Mouse (Mus musculus) midbrain, embryonic 13.5 days (tissue): ENCODE measurements around the gene Ctsc. TPM values are rescaled to one million over a fixed set of nuclear protein-coding genes. Genes with fewer than 3 reads are reported as not detected.

Source experiments
- ATAC-seq: fragments of 200-750 bp; cut with Nextera tagmentation; 2 replicates; pipeline ENCODE4 v1.8.0; 2017; ENCODE audit warnings: mild to moderate bottlenecking, moderate TSS enrichment, moderate library complexity
- H3K27ac ChIP-seq: fragments of 300-500 bp; sonication (generic); 2 replicates; pipeline ENCODE4 v1.5.1; 2015; ENCODE audit warnings: inconsistent platforms, mild to moderate bottlenecking, moderate library complexity
- H3K27me3 ChIP-seq: fragments of 300-500 bp; sonication (generic); 2 replicates; pipeline ENCODE4 v1.6.1; 2015; ENCODE audit warnings: mild to moderate bottlenecking, inconsistent platforms
- H3K36me3 ChIP-seq: fragments of 300-500 bp; sonication (generic); 2 replicates; pipeline ENCODE4 v1.6.1; 2015; ENCODE audit warnings: mild to moderate bottlenecking, inconsistent platforms
- H3K4me1 ChIP-seq: fragments of 300-500 bp; sonication (generic); replicated peaks from 2 replicates; pipeline ENCODE4 v1.6.1; 2015; ENCODE audit warnings: inconsistent platforms
- H3K4me2 ChIP-seq: fragments of 300-500 bp; sonication (generic); replicated peaks from 2 replicates; pipeline ENCODE4 v1.6.1; 2015; ENCODE audit warnings: moderate library complexity, mild to moderate bottlenecking, inconsistent platforms
- H3K4me3 ChIP-seq: fragments of 300-500 bp; sonication (generic); replicated peaks from 2 replicates; pipeline ENCODE4 v1.5.1; 2015; ENCODE audit warnings: mild to moderate bottlenecking, inconsistent platforms
- H3K9ac ChIP-seq: fragments of 300-500 bp; sonication (generic); replicated peaks from 2 replicates; pipeline ENCODE4 v1.6.1; 2015; ENCODE audit warnings: mild to moderate bottlenecking, inconsistent platforms
- H3K9me3 ChIP-seq: fragments of 300-500 bp; sonication (generic); 2 replicates; pipeline ENCODE4 v1.6.1; 2016; ENCODE audit warnings: mild to moderate bottlenecking, inconsistent platforms
- WGBS: fragments of 180-500 bp; shearing (Covaris S2); methylation state at CpG from one replicate; pipeline ENCODE4 v1.1.7; 2015; 5-methylcytosine and 5-hydroxymethylcytosine counted together
- polyA plus RNA-seq: library from polyadenylated mRNA; unstranded; fragments of >200 nt; fragmentation: Nextera tagmentation; extraction: Ambion mirVana; gene quantifications from 2 replicates; pipeline ENCODE4 v1.2.1, GENCODE M21; 2015

Ctsc gene
- polyA plus RNA-seq, 1 experiment from 2014 or later, result 12.0 TPM

GRCm38 (mm10) chr7:88356871-88357776 is 79.2 kb downstream of the Ctsc start:
- Histone ChIP-seq H3K9ac (no peak overlapping the region), H3K27ac (no peak overlapping the region), H3K4me3 (no peak overlapping the region), H3K9me3 (no peaks in the 10 kb centered on the region), H3K27me3 (no peaks in the 10 kb centered on the region), H3K36me3 (no peaks in the 10 kb centered on the region), H3K4me2 (no peak overlapping the region), H3K4me1 (no peaks in the 10 kb centered on the region)
- WGBS, result 40% methylated on average over 4 of the region's 4 CpGs
- no peak for ATAC-seq

GRCm38 (mm10) chr7:88358042-88358878 is 80.4 kb downstream of the Ctsc start:
- Histone ChIP-seq H3K27me3 (no peaks in the 10 kb centered on the region), H3K27ac (no peak overlapping the region), H3K9ac (no peak overlapping the region), H3K4me1 (no peaks in the 10 kb centered on the region), H3K9me3 (no peaks in the 10 kb centered on the region), H3K4me3 (no peak overlapping the region), H3K36me3 (no peaks in the 10 kb centered on the region), H3K4me2 (no peak overlapping the region)
- WGBS, result 47% methylated on average over 7 of the region's 7 CpGs
- peak; percentile 48; the same call in 1 of the 2 replicates for ATAC-seq

Other genes with a start within 250 kb of the Ctsc start
- gene Rab38, start 152.2 kb downstream of the Ctsc start, polyA plus RNA-seq, result 0.99 and 1.6 TPM in 2 replicates